Mouse (Mus musculus): Measurements from ENCODE around the gene P2rx7.

P2rx7 gene

DNA sequence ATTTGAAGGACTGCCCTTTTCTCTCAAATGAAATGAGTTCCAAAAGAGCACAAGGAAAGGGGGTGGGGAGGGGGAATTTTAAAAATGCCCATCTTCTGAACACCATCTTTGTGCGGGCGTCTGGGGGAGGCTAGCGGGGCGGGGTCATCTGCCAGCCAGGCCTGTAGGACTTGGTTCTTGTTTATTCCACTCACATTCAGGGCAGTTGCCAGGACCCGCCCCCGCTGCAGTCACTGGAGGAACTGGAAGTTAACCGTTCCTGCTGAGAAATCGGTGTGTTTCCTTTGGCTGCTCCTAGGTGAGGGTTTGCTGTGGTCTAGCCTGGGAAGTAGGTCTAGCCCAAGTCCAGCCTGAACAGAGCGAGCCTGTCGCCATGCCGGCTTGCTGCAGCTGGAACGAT, at the start of gene P2rx7:
P2rx7 (plus strand) TSS at position 211 of the 400 bp plus-strand sequence.
- DNase-seq (ENCODE audit: low spot score in 2 of 2), result peak; percentile 38 to 65

DNA sequence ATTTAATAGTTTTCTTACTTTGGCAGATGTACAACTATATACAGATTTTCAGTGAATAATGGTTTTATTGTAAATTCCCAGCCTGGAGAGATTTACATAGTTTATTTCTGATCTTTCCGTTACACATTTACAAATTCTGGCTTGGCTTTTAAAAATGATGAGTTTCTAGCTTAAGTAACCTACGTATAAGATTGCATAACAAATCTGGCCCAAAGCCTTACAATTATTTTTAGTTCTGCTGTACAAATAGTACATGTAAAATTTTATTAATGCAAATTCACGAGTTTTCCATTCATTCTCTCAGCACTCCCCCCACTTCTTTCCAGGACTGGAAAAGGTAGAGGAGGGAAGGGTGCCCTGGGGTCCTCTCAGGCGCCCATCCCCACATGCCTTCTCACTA, 48.2 kb upstream of the P2rx7 start:
- DNase-seq (ENCODE audit: low spot score in 2 of 2), result no peak

DNA sequence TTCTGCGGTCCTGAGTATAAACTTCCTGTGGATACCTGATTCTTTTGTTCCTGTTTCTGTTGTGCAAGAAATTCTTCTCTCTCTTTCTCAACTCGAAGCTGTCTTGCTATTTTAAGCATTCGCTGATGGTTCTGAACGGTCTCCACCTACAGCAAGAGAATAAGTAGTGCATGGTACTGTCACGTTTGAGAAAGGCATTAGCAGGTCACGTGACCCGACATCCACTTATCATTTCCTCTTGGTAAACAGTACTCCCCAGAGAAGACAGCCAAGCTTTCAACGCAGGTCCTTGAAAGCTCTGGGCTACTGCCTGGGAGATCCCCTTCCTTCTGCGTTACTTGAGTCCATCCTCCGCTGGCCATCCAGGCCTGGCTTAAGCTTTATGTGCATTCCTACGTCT, 41.5 kb upstream of the P2rx7 start:
- peak; percentile 55 to 69 for DNase-seq (ENCODE audit: low spot score in 2 of 2)

DNA sequence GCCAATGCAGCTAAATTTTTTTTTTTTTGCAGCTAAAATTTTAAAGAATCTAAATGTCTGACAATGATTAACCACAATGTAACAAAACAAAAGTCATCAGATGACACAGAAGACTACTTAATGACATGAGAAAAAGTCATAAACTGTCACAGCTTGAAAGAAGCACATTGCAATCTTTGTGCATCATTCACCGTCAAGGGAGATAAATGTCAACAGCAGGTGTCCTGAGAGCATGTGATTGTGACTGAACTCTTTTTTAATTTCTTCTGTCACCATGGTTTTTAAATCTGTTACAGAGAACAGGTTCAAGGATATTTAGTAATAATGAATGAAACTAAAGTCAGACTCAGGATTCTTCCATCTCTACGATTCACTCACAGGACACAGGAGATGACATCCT, 38.8 kb upstream of the P2rx7 start:
- no peak for DNase-seq (ENCODE audit: low spot score in 2 of 2)

- DNase-seq (ENCODE audit: low spot score in 2 of 2), result no peak
These were observed 32.1 kb upstream of the P2rx7 start for GRCm38 (mm10) chr5:122611651-122612050.

- peak; percentile 88 to 94 for DNase-seq (ENCODE audit: low spot score in 2 of 2)
These were observed 29.6 kb upstream of the P2rx7 start, which contains the start of gene Ift81 for GRCm38 (mm10) chr5:122613908-122614732. Ift81 (minus strand) TSS chr5:122614518.

DNA sequence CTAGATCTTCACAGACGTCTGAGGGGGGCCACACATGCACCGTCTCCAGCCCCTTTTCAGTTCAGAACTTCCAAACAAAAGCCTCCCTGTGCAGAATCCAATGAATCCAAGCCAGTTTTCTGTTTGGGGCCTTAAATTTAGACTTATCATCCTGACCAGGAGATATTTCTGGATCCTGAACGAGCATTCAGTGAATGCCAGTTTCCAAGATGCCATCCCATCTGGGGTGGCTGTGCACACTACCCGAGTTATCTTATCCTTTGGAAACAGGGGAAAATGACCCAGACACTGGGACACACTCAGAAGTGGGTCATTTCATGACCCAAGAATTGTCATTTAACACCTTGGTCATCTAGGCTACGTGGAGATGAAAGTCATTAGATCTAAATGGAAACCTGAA, 26.0 kb upstream of the P2rx7 start:
- DNase-seq (ENCODE audit: low spot score in 2 of 2), result no peak

DNA sequence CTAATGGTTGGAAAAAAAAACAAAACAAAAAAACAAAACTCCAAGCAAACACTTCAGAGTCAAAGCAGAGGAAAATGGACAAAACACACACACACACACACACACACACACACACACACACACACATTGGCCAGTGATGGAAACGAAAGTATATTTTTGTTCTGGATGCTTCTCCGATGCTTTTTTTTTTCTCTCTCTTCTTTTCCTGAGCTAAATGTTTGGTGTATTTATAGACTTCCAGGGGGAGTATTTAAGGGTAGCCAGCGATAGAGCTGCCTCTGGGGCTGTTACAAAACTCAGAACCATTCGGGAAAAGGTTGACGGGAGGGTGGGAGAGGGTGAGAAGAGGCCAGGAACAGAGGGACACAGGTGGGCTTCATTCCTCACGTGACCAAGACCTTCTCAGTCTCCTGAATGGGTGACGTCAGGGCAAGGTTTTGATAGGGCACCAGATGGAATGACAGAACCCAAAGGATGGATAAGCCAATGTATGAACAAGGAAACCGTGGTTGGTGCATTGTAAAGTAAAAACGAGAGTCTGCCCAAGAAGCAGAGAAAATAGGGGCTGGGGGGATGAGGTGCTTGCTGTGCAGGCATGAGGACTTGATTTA, 23.9 kb upstream of the P2rx7 start:
- DNase-seq (ENCODE audit: low spot score in 2 of 2), result no peak

DNA sequence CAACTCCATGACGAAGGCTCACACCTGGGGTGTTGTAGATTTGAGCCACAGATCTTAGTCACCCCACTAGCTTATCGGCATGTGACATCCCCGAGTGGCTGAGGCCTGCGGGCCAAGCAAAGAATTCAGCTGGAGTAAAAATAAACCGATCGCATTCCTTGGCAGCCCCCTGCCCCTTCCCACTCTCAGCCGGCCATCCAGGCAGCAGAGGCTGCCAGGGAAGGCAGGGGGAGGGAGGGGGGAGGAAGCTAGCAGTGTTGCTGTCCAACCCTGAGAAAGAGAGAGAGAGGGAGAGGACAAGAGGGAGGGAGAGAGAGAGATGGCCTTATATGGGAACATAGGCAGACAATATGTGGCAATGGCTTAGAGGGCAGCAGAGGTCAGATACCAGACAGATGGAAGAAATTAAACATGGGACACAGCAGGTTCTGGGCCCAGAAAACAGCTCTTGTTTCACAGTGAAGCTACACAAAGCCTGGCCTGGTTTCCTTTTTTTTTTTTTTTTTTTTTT, 22.3 kb upstream of the P2rx7 start:
- no peak for DNase-seq (ENCODE audit: low spot score in 2 of 2)

DNA sequence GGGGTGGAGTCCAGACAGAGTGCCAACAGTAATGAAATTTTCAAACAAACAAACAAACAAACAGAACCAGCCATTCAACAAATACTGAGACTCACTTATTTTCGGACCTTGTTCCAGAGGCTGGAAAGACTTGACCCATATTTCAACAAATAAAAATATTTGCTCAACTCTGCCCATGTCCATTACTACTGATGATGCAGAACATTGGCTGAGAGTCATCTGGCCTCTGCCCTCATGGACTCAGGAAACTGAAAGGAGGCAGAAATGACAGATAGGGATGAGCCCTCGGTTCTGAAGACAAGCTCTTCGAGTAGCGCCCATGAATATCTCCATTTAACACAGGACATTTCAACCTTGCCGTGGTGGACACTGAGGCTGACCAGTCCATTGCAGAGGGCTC, 21.2 kb upstream of the P2rx7 start:
- no peak for DNase-seq (ENCODE audit: low spot score in 2 of 2)

DNA sequence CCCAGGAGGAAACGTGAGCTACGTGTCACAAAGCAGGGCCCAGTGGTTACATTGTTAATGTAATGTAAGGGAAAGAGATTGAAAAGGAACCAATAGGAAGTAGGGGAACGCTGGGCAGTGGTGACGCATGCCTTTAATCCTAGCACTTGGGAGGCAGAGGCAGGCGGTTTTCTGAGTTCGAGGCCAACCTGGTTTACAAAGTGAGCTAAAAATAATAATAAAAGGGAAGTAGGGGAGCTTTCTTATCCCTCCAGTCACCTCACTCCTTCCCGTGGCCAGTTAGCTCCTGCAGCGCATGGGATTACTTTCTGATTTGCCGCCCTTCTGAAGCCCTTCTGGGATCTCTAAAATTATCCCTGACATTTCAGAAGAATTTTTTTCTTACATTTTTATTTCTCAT, 19.9 kb upstream of the P2rx7 start:
- no peak for DNase-seq (ENCODE audit: low spot score in 2 of 2)

GRCm38 (mm10) chr5:122624952-122625479, 18.7 kb upstream of the P2rx7 start:
- DNase-seq (ENCODE audit: low spot score in 2 of 2), result no peak

DNA sequence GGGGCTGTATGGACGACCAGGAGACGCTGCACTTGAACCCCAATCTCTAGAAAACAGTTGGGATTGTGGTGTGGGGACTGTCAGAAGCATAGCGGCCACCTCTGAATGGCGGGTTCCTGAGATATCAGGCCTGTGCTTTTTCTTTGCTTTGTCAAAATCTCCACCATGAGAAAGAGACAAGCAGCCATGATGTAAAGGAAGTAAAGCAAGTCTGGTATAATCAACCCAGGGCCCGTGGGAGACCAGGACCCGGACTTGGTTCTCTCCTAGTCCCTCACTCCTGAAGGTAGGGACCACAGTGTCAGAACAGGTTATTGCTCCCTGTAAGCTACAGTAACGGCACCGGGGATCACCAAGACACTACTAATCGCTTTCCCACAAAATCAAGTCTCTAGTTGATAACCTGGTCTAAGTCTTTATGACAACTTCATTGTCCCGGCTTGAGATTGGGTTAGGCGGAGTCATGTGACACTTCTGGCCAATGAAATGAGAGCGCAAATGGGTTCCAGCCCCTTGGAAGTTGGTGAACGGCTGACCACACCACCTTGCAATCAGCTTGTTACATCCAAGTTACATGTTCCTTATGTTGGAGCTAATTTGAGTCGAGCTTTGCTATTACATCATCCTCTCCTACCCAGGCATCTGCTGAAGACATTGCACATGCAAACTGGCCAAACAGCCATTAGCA, 18.0 kb upstream of the P2rx7 start:
- no peak for DNase-seq (ENCODE audit: low spot score in 2 of 2)

- peak; percentile 76 to 91 for DNase-seq (ENCODE audit: low spot score in 2 of 2)
These were observed 16.5 kb upstream of the P2rx7 start for GRCm38 (mm10) chr5:122627243-122627642.

- DNase-seq (ENCODE audit: low spot score in 2 of 2), result no peak
These were observed 8.5 kb upstream of the P2rx7 start for GRCm38 (mm10) chr5:122635228-122635627.

GRCm38 (mm10) chr5:122636308-122636707, 7.4 kb upstream of the P2rx7 start:
- DNase-seq (ENCODE audit: low spot score in 2 of 2), result no peak

DNA sequence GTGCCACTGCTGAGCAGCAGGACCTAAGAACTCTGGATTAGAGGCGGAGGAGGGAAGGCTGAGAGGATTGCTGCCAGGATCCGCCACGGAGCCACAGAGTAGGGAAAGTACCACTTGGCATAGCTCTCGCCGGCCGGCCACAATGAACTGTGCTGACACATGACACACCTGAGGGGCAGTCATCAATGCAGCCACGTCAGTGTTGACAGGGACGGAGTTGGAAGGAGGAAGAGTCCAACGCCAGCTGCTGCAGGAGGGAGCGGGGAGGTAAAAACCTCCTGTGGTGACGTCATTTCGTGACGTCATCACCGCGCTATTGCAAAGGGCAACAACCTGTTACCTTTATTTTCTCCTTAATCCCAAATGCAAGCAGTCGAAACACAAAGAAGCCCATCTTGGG, 6.8 kb upstream of the P2rx7 start:
- DNase-seq (ENCODE audit: low spot score in 2 of 2), result no peak

DNA sequence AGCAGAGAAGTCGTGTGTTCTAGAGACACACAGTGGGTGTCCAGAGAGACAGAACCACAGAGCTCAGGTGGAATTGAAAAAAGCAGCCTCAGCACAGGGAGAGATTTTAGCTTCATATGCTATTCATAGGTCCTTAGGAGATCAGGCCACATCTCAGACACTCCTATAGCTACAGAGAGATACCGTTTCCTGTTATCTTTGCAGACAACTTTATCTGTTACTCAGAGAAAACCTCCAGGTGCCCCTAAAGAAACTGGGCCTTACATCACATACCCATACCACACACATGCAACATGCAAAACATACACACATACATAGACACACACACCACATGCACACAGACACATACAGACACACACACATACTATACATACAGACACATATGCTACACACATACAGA, 5.4 kb upstream of the P2rx7 start:
- no peak for DNase-seq (ENCODE audit: low spot score in 2 of 2)

DNA sequence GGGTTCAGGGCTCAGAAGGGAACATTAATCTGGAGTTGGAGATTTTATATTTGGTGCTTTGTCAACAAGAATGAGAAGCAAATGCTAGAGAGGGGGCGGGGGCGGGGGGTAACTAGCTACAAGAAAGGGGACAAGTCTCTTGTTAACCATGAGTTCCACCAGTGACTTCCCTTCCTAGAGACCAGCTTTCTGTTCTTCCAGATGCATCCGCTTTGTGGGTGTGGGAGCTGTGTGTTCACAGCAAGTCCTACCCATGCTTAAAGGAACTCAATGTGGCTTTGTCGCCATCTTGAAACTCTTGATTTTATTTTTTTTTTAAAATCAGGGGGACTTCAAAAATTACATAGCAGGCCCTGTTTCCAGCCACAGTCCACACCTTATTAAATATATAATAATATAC, 4.2 kb upstream of the P2rx7 start:
- no peak for DNase-seq (ENCODE audit: low spot score in 2 of 2)

DNA sequence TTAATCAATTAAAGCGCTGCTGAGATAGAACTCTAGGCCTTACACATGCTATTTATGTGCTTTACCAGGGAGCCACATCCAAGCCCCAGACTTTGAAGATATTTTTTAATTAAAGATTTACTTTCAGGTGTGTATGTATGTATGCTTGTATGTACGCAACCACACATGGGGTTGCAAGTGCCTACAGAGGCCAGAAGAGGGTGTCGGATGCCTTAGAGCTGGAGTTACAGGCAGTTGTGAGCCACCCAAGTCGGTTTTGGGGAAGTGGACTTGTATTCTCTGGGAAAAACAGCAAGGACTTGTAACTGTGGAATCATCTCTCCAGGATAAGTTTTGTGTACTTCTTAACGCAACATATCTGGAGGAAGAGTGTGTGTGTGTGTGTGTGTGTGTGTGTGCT, 3.7 kb upstream of the P2rx7 start:
- DNase-seq (ENCODE audit: low spot score in 2 of 2), result no peak

DNA sequence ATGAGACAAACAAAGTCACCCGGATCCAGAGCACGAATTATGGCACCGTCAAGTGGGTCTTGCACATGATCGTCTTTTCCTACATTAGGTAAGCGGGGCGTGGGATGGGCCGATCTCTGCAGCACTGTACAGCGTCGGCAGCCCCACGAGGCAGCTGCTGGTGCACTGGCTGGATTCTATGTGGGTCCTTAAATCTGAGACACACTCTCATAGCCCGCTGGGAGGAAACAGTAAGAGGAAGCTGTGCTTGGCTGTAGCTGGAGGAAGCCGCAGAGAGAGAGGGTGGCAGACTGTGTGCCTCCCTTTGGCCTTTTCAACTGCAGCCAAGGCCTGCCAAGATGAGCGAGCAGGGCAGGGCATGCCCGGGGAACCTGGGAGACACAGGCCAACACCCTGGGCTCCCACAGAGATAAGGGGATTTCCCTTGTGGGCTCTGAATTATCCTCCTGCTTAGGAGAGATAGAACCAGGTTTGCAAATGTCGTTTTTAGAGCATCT, 448 bp downstream of the P2rx7 start:
- peak; percentile 49 to 76 for DNase-seq (ENCODE audit: low spot score in 2 of 2)

- DNase-seq (ENCODE audit: low spot score in 2 of 2), result no peak
These were observed 1.6 kb downstream of the P2rx7 start for GRCm38 (mm10) chr5:122645290-122645689.

All from spleen, postnatal 4 days (tissue).